Mouse (Mus musculus): ENCODE data around the gene Cacng5. TPM values are rescaled to one million over a fixed set of nuclear protein-coding genes. Genes with fewer than 3 reads are reported as not detected.

The Cacng5 gene
- not detected in 2 replicates for polyA plus RNA-seq (2012)

GRCm38 (mm10) chr11:107914634-107915226 is at the start of gene Cacng5:
TSS of gene Cacng5 (minus strand) at chr11:107915055.

Other genes with a start within 250 kb of the Cacng5 start
- gene Cacng1, start 198.5 kb downstream of the Cacng5 start, polyA plus RNA-seq (2012): not detected in 2 replicates
- gene Cacng4, start 120.5 kb downstream of the Cacng5 start, polyA plus RNA-seq (2012): 0.02 TPM in 1 of 2 replicates, not detected in the other